8 mouse cellular contexts compared by ENCODE assay signal in genomic region chr5:115534856-115535255, GRCm38 (mm10). TPM values are rescaled to one million over a fixed set of nuclear protein-coding genes. Genes with fewer than 3 reads are reported as not detected.
DNase-seq lines count a peak whose midpoint lies in the region; ATAC-seq lines count a peak whose summit lies in the region.

No protein-coding gene starts in this region.

- H3K27ac ChIP-seq in lung, embryonic 15.5 days, result peak overlapping the region; percentile 52

- peak; percentile 53 for DNase-seq in adrenal gland, postnatal 10 days
- DNase-seq in adrenal gland, adult 18-20 months (ENCODE audit: low spot score in 2 of 2), result no peak
- DNase-seq in induced T-regulatory cell, adult 2 months (ENCODE audit: low read depth), result peak; percentile 72
- DNase-seq in thymus, postnatal 4 days, result peak; percentile 62
- DNase-seq in right cerebral cortex, adult 2 months (ENCODE audit: low spot score in 2 of 2), result no peak
- no peak for DNase-seq in right cerebral cortex, adult 18-20 months

- H3K9ac ChIP-seq in lung, embryonic 15.5 days, result no peak overlapping the region

- no peak overlapping the region for H3K4me3 ChIP-seq in lung, embryonic 15.5 days

- no peaks in the 10 kb centered on the region for H3K9me3 ChIP-seq in lung, embryonic 15.5 days

- peaks cover 81% of the 10 kb centered on the region for H3K4me1 ChIP-seq in lung, embryonic 15.5 days

- no peaks in the 10 kb centered on the region for H3K36me3 ChIP-seq in lung, embryonic 15.5 days

- WGBS in lung, embryonic 15.5 days, result 19% methylated on average over 8 of the region's 8 CpGs

- peak overlapping the region; percentile 18 for H3K4me2 ChIP-seq in lung, embryonic 15.5 days

- peak; percentile 65 for ATAC-seq in CD4-positive, CD25-positive, alpha-beta regulatory T cell, adult 4 months
- no peak for ATAC-seq in lung, embryonic 15.5 days (ENCODE audit: borderline replicate concordance, extremely low read depth, low FRiP score, low TSS enrichment)

- no peaks in the 10 kb centered on the region for H3K27me3 ChIP-seq in lung, embryonic 15.5 days

RNA-seq across cellular contexts. Expression of gene Rplp0, which starts 24.4 kb away (rescaled TPM):
- total RNA-seq in adrenal gland, postnatal 10 days (2021), result 100 to 1,000 TPM; 933 to 968 TPM
- 100 to 1,000 TPM; 706 to 758 TPM for total RNA-seq in adrenal gland, adult 18-20 months (2021)
- polyA plus RNA-seq in CD4-positive, CD25-positive, alpha-beta regulatory T cell, adult 4 months (2017; shearing (Covaris generic)), result 1,000 to 10,000 TPM; 4,123 to 4,128 TPM
- 1,589 and 1,600 TPM in 2 replicates for polyA plus RNA-seq in lung, embryonic 15.5 days (2015; fragmentation: Nextera tagmentation; extraction: Ambion mirVana)

RNA-seq across cellular contexts. Expression of gene Pxn, which starts 28.4 kb away (rescaled TPM):
- 10 to 100 TPM; 55.1 to 72.4 TPM for total RNA-seq in adrenal gland, postnatal 10 days (2021)
- total RNA-seq in adrenal gland, adult 18-20 months (2021), result 10 to 100 TPM; 34.1 to 42.2 TPM
- 10 to 100 TPM; 14.5 to 23.4 TPM for polyA plus RNA-seq in CD4-positive, CD25-positive, alpha-beta regulatory T cell, adult 4 months (2017; shearing (Covaris generic))
- polyA plus RNA-seq in lung, embryonic 15.5 days (2015; fragmentation: Nextera tagmentation; extraction: Ambion mirVana), result 57.1 and 58.6 TPM in 2 replicates

RNA-seq across cellular contexts. Expression of gene Gcn1l1, which starts 30.2 kb away (rescaled TPM):
- total RNA-seq in adrenal gland, postnatal 10 days (2021), result 10 to 100 TPM; 52.4 to 63.2 TPM
- total RNA-seq in adrenal gland, adult 18-20 months (2021), result 10 to 100 TPM; 51.7 to 59.0 TPM
- 10 to 100 TPM; 25.2 to 36.2 TPM for polyA plus RNA-seq in CD4-positive, CD25-positive, alpha-beta regulatory T cell, adult 4 months (2017; shearing (Covaris generic))
- polyA plus RNA-seq in lung, embryonic 15.5 days (2015; fragmentation: Nextera tagmentation; extraction: Ambion mirVana), result 35.6 and 40.0 TPM in 2 replicates

RNA-seq across cellular contexts. Expression of gene Sirt4, which starts 50.3 kb away (rescaled TPM):
- total RNA-seq in adrenal gland, postnatal 10 days (2021), result 10 to 100 TPM; 15.8 to 31.4 TPM
- total RNA-seq in adrenal gland, adult 18-20 months (2021), result 10 to 100 TPM; 18.1 to 21.2 TPM
- 10 to 100 TPM in 1 of 2 experiments, 1 to 10 TPM in 1; 9.9 to 18.6 TPM for polyA plus RNA-seq in CD4-positive, CD25-positive, alpha-beta regulatory T cell, adult 4 months (2017; shearing (Covaris generic))
- polyA plus RNA-seq in lung, embryonic 15.5 days (2015; fragmentation: Nextera tagmentation; extraction: Ambion mirVana), result 27.2 and 30.4 TPM in 2 replicates

Comparison
In these comparisons a context has a peak if more than half of its experiments do, and no peak if none do; other contexts are left out.
1. DNase-seq: peak in adrenal gland, postnatal 10 days (single experiment), induced T-regulatory cell, adult 2 months (single experiment) and thymus, postnatal 4 days (single experiment); none in adrenal gland, adult 18-20 months (0 of 2), right cerebral cortex, adult 2 months (0 of 2) and right cerebral cortex, adult 18-20 months (single experiment).